Mouse (Mus musculus) lung, postnatal 0 days (tissue): ENCODE results near the gene Dlgap1.

Source experiments
- CTCF ChIP-seq: IDR thresholded peaks from 2 replicates; pipeline ENCODE4 v1.5.1; 2016; ENCODE audit warnings: antibody characterized with exemption, mild to moderate bottlenecking
- EP300 ChIP-seq: IDR thresholded peaks from 2 replicates; pipeline ENCODE4 v1.6.1; 2016; ENCODE audit warnings: antibody characterized with exemption, mild to moderate bottlenecking, control low read depth

DNA sequence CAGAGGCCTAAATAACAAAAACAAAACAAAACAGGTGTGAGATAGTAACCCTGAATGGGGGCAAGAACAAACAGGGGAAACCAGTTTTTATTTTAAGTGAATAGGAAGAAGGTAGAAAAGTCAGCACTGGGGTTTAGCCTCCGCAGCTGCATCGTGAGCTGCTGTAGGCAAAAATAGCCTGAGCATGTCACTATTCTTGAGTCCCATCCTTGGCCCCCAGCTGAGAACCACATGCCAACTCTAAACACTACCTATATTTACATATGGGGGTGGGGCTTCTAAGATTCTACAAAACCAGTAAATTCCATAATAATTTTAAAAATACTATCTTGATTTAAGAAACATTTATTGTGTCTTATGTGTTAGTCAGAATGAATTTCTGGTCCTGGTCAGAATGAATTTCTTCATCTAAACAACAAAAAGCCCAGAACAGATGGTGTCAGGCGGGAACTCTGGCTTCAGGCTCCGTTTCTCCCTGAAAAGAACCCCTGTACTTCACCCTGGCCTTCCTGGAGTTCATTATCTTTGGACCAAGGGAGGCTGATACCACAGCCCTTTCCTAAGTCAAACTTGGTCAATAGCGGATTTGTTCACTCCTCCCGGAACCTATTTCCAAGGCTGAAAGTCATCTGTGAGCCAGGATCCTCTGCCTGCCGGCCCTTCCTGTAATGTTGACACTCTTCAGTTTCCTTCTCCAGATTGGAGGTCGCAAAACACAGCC, 494.1 kb downstream of the Dlgap1 start:
- TF ChIP-seq CTCF = no peak
- TF ChIP-seq EP300 = no peak
